Mouse (Mus musculus) hindbrain, embryonic 11.5 days (tissue): ENCODE results near the gene Pik3r4. TPM values are rescaled to one million over a fixed set of nuclear protein-coding genes. Genes with fewer than 3 reads are reported as not detected.
A peak's percentile ranks its signal among the peaks of the same experiment; 100 is the strongest.

ENCODE experiments used
- ATAC-seq: fragments of 200-750 bp; cut with Nextera tagmentation; 2 replicates; pipeline ENCODE4 v1.8.0; 2017; ENCODE audit warnings: mild to moderate bottlenecking, moderate TSS enrichment, moderate library complexity; ENCODE audit not compliant: low FRiP score
- DNase-seq: peaks from one replicate; pipeline ENCODE4 v3.0.0-alpha.2; 2015; ENCODE audit warnings: low spot score
- H3K27ac ChIP-seq: fragments of 300-500 bp; sonication (generic); 2 replicates; pipeline ENCODE4 v1.5.1; 2014; ENCODE audit warnings: mild to moderate bottlenecking, low read depth, low read length
- H3K27me3 ChIP-seq: fragments of 300-500 bp; sonication (generic); 2 replicates; pipeline ENCODE4 v1.6.1; 2014; ENCODE audit warnings: mild to moderate bottlenecking, low read length, moderate library complexity, mixed read lengths; ENCODE audit not compliant: control insufficient read depth, insufficient read depth
- H3K36me3 ChIP-seq: fragments of 300-500 bp; sonication (generic); 2 replicates; pipeline ENCODE4 v1.6.1; 2014; ENCODE audit warnings: mild to moderate bottlenecking, low read length, moderate library complexity, mixed read lengths; ENCODE audit not compliant: control insufficient read depth, insufficient read depth
- H3K4me1 ChIP-seq: fragments of 300-500 bp; sonication (generic); replicated peaks from 2 replicates; pipeline ENCODE4 v1.6.1; 2014; ENCODE audit warnings: low read length, mixed read lengths; ENCODE audit not compliant: control insufficient read depth, insufficient read depth
- H3K4me2 ChIP-seq: fragments of 300-500 bp; sonication (generic); replicated peaks from 2 replicates; pipeline ENCODE4 v1.6.1; 2014; ENCODE audit warnings: mild to moderate bottlenecking, low read depth, low read length
- H3K4me3 ChIP-seq: fragments of 300-500 bp; sonication (generic); 2 replicates; pipeline ENCODE4 v1.5.1; 2014; ENCODE audit warnings: low read depth, low read length
- H3K9ac ChIP-seq: fragments of 300-500 bp; sonication (generic); 2 replicates; pipeline ENCODE4 v1.6.1; 2014; ENCODE audit warnings: low read depth, low read length
- H3K9me3 ChIP-seq: fragments of 300-500 bp; sonication (generic); 2 replicates; pipeline ENCODE4 v1.6.1; 2016; ENCODE audit warnings: low read length; ENCODE audit not compliant: control insufficient read depth
- WGBS: fragments of 180-500 bp; shearing (Covaris S2); extraction: QIAGEN DNeasy Blood & Tissue Kit; methylation state at CpG from one replicate; pipeline ENCODE4 v1.1.7; 2014; 5-methylcytosine and 5-hydroxymethylcytosine counted together
- polyA plus RNA-seq: library from polyadenylated mRNA; unstranded; fragments of >200 nt; fragmentation: Nextera tagmentation; extraction: Ambion mirVana; gene quantifications from 2 replicates; pipeline ENCODE4 v1.2.1, GENCODE M21; 2014

The Pik3r4 gene
- polyA plus RNA-seq, 1 experiment from 2014 or later, result 23.0 TPM

- DNase-seq, result no peak
- WGBS, result 85% methylated on average over 16 of the region's 16 CpGs
- H3K9me3 ChIP-seq, result no peaks in the 10 kb centered on the region
- H3K4me1 ChIP-seq, result no peaks in the 10 kb centered on the region
- no peak overlapping the region for H3K9ac ChIP-seq
- no peak overlapping the region for H3K4me2 ChIP-seq
- H3K36me3 ChIP-seq, result no peaks in the 10 kb centered on the region
- no peak for ATAC-seq
- H3K4me3 ChIP-seq, result no peak overlapping the region
- H3K27me3 ChIP-seq, result no peaks in the 10 kb centered on the region
- H3K27ac ChIP-seq, result no peak overlapping the region
These were observed 61.6 kb downstream of the Pik3r4 start for GRCm38 (mm10) chr9:105704226-105704932.

DNA sequence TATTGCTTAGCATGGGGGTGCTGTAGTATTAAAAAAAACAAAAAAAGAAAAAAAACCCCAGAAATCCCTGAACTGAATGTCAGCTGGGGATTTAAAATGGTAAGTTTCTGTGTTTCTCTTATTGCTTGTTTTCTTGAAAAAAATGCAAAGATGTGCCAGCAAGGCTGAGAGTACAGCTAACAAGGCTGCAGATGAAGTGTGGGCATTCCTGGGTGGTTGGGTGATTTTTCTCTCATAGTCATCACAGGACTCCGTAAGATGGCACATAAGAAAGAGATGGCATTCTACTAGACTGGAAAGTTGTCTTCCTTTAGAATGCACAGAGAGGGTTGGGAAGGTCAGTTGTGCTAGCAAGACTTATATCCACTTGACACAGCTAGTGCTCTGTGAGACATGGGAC lies 62.2 kb downstream of the Pik3r4 start:
- no peaks in the 10 kb centered on the region for H3K9me3 ChIP-seq
- no peaks in the 10 kb centered on the region for H3K27me3 ChIP-seq
- no peak overlapping the region for H3K4me3 ChIP-seq
- DNase-seq, result no peak
- no peak for ATAC-seq
- WGBS, result 96% methylated on average over 1 of the region's 1 CpGs
- no peaks in the 10 kb centered on the region for H3K4me1 ChIP-seq
- H3K36me3 ChIP-seq, result no peaks in the 10 kb centered on the region
- no peak overlapping the region for H3K4me2 ChIP-seq
- H3K9ac ChIP-seq, result no peak overlapping the region
- H3K27ac ChIP-seq, result no peak overlapping the region

DNA sequence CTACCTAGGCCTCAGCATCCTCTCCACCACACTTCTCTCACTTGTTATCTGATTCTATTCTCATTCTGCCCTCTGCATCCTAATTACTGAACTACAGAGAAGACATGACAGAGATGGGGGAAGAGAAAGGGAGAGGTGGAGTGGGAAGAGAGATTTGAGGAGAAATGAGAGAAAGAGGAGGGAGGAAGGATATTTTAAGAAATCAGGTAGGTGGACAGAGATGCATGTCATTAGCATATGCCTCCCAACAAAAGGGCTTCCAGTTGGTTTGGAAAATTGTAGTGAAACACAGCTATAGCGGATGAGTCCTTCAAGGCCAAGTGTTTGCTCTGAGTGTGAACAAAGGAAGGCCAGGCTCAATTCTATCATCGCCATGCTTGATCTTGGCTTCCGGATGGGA lies 69.3 kb downstream of the Pik3r4 start:
- H3K4me1 ChIP-seq, result no peaks in the 10 kb centered on the region
- no peaks in the 10 kb centered on the region for H3K36me3 ChIP-seq
- no peak overlapping the region for H3K27ac ChIP-seq
- DNase-seq (no peak), ATAC-seq (no peak)
- no peak overlapping the region for H3K4me2 ChIP-seq
- no peak overlapping the region for H3K4me3 ChIP-seq
- H3K27me3 ChIP-seq, result no peaks in the 10 kb centered on the region
- WGBS, result 91% methylated on average over 3 of the region's 3 CpGs
- H3K9ac ChIP-seq, result no peak overlapping the region
- no peaks in the 10 kb centered on the region for H3K9me3 ChIP-seq

DNA sequence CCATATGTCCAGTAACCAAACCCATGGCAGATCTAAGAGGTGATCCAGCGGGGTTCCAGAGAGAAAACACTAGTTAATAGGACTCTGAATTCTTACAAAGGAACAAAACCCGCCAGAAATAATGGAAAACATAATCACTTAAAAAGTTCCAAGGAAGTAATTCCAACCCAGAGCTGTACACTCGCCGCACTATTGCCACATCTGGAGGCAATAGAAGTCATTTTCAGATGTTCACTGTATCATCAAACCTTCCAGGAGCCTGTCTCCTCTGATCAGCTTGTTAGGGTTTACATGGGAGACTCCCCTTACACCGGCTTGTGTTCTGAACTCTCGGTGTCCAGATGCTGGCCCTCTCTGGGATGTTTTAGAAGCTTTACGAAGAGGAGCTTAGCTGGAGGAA lies 76.6 kb downstream of the Pik3r4 start:
- Histone ChIP-seq H3K4me1 (no peaks in the 10 kb centered on the region), H3K4me2 (no peak overlapping the region), H3K4me3 (no peak overlapping the region), H3K36me3 (no peaks in the 10 kb centered on the region), H3K9me3 (no peaks in the 10 kb centered on the region), H3K27ac (no peak overlapping the region), H3K9ac (no peak overlapping the region), H3K27me3 (no peaks in the 10 kb centered on the region)
- WGBS, result 64% methylated on average over 7 of the region's 7 CpGs
- peak; percentile 16 for DNase-seq
- ATAC-seq, result no peak

GRCm38 (mm10) chr9:105719851-105720395 lies 77.1 kb downstream of the Pik3r4 start:
- H3K36me3 ChIP-seq, result no peaks in the 10 kb centered on the region
- no peaks in the 10 kb centered on the region for H3K4me1 ChIP-seq
- H3K4me2 ChIP-seq, result no peak overlapping the region
- DNase-seq (no peak), ATAC-seq (no peak)
- H3K9me3 ChIP-seq, result no peaks in the 10 kb centered on the region
- WGBS, result 29% methylated on average over 5 of the region's 5 CpGs
- H3K27me3 ChIP-seq, result no peaks in the 10 kb centered on the region
- no peak overlapping the region for H3K9ac ChIP-seq
- no peak overlapping the region for H3K4me3 ChIP-seq
- H3K27ac ChIP-seq, result no peak overlapping the region

GRCm38 (mm10) chr9:105720430-105720829 lies 77.7 kb downstream of the Pik3r4 start:
- WGBS, result 82% methylated on average over 4 of the region's 4 CpGs
- H3K4me3 ChIP-seq, result no peak overlapping the region
- no peaks in the 10 kb centered on the region for H3K27me3 ChIP-seq
- H3K27ac ChIP-seq, result no peak overlapping the region
- H3K9me3 ChIP-seq, result no peaks in the 10 kb centered on the region
- no peak overlapping the region for H3K4me2 ChIP-seq
- ATAC-seq (no peak), DNase-seq (no peak)
- H3K9ac ChIP-seq, result no peak overlapping the region
- H3K4me1 ChIP-seq, result no peaks in the 10 kb centered on the region
- H3K36me3 ChIP-seq, result no peaks in the 10 kb centered on the region

DNA sequence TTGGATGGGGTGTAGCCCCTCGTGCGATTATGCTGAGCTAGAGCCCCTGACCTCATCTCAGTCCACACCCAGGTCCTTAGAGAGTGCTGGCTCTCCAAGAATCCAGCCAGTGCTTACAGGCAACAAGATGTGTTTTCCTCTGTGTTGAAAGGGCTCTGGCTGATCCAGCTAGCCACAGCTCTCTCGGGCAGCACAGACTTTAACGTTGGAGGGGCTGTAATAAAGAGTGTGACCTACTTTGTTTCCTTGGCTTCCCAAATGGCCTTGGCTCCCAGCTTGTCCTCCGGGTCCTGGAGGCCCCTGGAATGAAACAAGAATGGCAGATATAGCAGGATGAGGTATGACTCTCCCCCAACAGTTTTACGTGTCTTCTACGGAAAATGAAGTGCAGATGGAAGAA lies 89.2 kb downstream of the Pik3r4 start:
- Histone ChIP-seq H3K9me3 (no peaks in the 10 kb centered on the region), H3K4me2 (no peak overlapping the region), H3K27me3 (no peaks in the 10 kb centered on the region), H3K4me3 (no peak overlapping the region), H3K4me1 (no peaks in the 10 kb centered on the region), H3K36me3 (no peaks in the 10 kb centered on the region), H3K9ac (no peak overlapping the region), H3K27ac (no peak overlapping the region)
- WGBS, result 80% methylated on average over 7 of the region's 7 CpGs
- ATAC-seq (no peak), DNase-seq (no peak)

DNA sequence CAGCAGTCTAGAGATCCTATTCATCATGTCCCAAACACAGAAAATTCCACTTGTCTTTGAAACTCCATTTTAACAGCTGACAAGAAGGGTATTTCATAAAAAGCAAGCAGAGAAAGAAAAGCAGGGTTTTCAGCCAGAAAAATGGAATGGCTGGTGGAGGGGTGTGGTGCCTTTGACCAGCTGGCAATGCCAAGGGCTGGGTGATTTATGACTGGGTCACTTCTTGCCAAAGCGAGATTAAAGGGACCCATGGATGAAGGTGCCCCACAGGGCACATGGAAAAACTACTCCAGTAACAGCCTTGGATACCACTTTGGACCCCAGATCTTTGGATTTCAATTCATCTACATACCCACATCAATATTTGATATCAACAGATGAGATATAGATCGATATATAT lies 91.9 kb downstream of the Pik3r4 start:
- 76% methylated on average over 2 of the region's 2 CpGs for WGBS
- Histone ChIP-seq H3K9me3 (no peaks in the 10 kb centered on the region), H3K4me1 (no peaks in the 10 kb centered on the region), H3K4me3 (no peak overlapping the region), H3K4me2 (no peak overlapping the region), H3K9ac (no peak overlapping the region), H3K27me3 (no peaks in the 10 kb centered on the region), H3K36me3 (no peaks in the 10 kb centered on the region), H3K27ac (no peak overlapping the region)
- DNase-seq (no peak), ATAC-seq (no peak)

DNA sequence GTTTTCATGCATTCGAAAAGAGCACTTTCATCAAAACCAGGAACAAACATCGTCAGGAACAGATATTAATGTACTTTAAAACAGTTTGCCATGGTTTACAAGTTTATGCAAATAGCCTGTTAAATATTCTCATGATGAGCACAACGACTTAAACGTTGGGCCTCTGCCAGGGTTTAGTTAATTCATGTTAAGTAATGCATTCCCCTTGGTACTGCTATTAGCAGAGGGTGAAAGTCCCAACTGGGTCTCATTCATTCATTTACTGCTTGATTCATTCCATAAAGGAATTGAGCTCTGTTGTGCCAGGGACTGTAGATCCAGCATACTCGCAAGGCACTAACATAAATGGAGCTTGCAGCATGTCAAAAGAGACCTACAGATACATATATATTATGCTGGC lies 92.4 kb downstream of the Pik3r4 start:
- Histone ChIP-seq H3K4me1 (no peaks in the 10 kb centered on the region), H3K27ac (no peak overlapping the region), H3K4me2 (no peak overlapping the region), H3K4me3 (no peak overlapping the region), H3K9ac (no peak overlapping the region), H3K27me3 (no peaks in the 10 kb centered on the region), H3K9me3 (no peaks in the 10 kb centered on the region), H3K36me3 (no peaks in the 10 kb centered on the region)
- DNase-seq (no peak), ATAC-seq (no peak)
- WGBS, result 85% methylated on average over 5 of the region's 5 CpGs
